Mouse (Mus musculus): ENCODE data around the gene Sec22b.

Sec22b gene

DNA sequence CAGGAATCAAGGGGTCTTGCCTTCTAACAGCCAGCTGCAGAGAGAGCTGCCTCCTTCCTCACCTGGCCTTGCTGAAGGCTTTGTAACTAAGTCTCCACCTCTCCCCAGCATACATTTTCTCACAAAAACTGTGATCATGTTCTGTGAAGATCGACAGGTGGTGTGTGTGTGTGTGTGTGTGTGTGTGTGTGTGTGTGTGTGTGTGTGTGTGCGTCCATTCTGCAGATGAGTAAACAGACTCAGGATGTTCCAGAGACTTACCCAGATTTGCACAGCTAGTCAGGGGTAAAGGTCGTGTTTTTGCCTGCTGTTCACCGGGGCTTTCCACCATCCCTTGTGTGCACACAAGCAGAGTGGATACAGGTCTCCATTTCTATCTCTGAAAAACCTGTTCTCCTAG, 71.7 kb downstream of the Sec22b start:
- CTCF ChIA-PET = no interaction called here

All from spleen, embryonic (tissue).